Comparison of ENCODE assay signal across 29 mouse cellular contexts in the genomic region with DNA sequence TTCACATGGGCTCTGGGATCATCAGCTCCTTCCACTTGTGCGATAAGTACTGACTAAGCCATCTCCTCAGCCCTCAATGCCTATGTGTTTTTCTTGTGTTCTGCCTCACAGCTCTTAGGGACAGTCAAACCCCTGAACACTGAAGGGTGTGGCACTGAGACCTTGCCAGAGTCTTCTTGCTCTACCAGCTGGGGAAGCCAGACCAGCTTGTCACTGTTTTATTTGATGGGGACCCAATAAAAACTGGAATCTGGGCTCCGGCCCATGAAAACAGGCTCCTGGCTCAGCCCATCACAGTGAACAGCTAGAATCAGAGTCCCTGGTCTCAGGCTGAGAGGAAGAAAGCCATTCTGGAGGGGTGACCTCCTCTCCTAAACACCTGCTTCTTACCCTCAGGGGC. TPM values are rescaled to one million over a fixed set of nuclear protein-coding genes. Genes with fewer than 3 reads are reported as not detected.
A peak's percentile ranks its signal among the peaks of the same experiment; 100 is the strongest.
DNase-seq lines count a peak whose midpoint lies in the region; ATAC-seq lines count a peak whose summit lies in the region.
"Had no signal": no experiment of that assay in that cellular context is flagged by ENCODE, and none has a peak within 500 bp of the region (broad histone marks: within the 10 kb centered on the region; RNA-seq: fewer than 3 reads in every experiment).

No protein-coding gene starts in this region.

- H3K27ac ChIP-seq in limb, embryonic 15.5 days, result peak overlapping the region; percentile 43; the same call in 1 of the 2 replicates
- no peak overlapping the region for H3K27ac ChIP-seq in limb, embryonic 10.5 days
- H3K27ac ChIP-seq: embryonic facial prominence, embryonic 12.5 days; forebrain, embryonic 13.5 days; kidney, embryonic 15.5 days; liver, embryonic 15.5 days; lung, embryonic 15.5 days; macrophage; midbrain, embryonic 10.5 days; neural tube, embryonic 13.5 days had no signal

- DNase-seq in limb, embryonic 10.5 days (ENCODE audit: low spot score), result no peak
- DNase-seq in gonadal fat pad, adult 2 months (ENCODE audit: low read depth), result peak; percentile 71
- peak; percentile 55 to 61 for DNase-seq in heart, postnatal 36 days
- DNase-seq in frontal cortex, adult 2 months (ENCODE audit: extremely low spot score in 1 of 2, low spot score in 1 of 2), result no peak
- DNase-seq in cerebellum, adult 9-10 months, result no peak
- no peak for DNase-seq in left cerebral cortex, adult 11 months (ENCODE audit: low spot score)
- DNase-seq: adrenal gland, adult 8-10 months; cerebellum, adult 11-12 months; cerebellum, postnatal 14 days; kidney, adult 11 months; kidney, postnatal 4 days; liver; retina, postnatal 1 day; right cerebral cortex, postnatal 25 days; spleen, adult 18-20 months; thymus, adult 18-20 months; thymus, postnatal 36 days had no signal

- H3K9ac ChIP-seq in limb, embryonic 15.5 days, result no peak overlapping the region
- H3K9ac ChIP-seq: embryonic facial prominence, embryonic 12.5 days; forebrain, embryonic 13.5 days; kidney, embryonic 15.5 days; liver, embryonic 15.5 days; lung, embryonic 15.5 days; neural tube, embryonic 13.5 days had no signal

- no peaks in the 10 kb centered on the region for H3K36me3 ChIP-seq in limb, embryonic 15.5 days
- H3K36me3 ChIP-seq in limb, embryonic 10.5 days, result no peaks in the 10 kb centered on the region
- H3K36me3 ChIP-seq: embryonic facial prominence, embryonic 12.5 days; kidney, embryonic 15.5 days; lung, embryonic 15.5 days; midbrain, embryonic 10.5 days; neural tube, embryonic 13.5 days had no signal

- H3K9me3 ChIP-seq in limb, embryonic 15.5 days, result no peaks in the 10 kb centered on the region
- H3K9me3 ChIP-seq in limb, embryonic 10.5 days (replicated peaks), result no peaks in the 10 kb centered on the region
- H3K9me3 ChIP-seq: embryonic facial prominence, embryonic 12.5 days; forebrain, embryonic 13.5 days; kidney, embryonic 15.5 days; liver, embryonic 15.5 days; lung, embryonic 15.5 days; midbrain, embryonic 10.5 days; neural tube, embryonic 13.5 days had no signal

- peaks cover 47% of the 10 kb centered on the region for H3K4me1 ChIP-seq in limb, embryonic 15.5 days
- H3K4me1 ChIP-seq in limb, embryonic 10.5 days, result peaks cover 36% of the 10 kb centered on the region

- intact Hi-C loops in heart, postnatal 36 days (cut with DNase I), result loop anchor here (10.0 kb wide), 1 partner anchor 338 kb away; no protein-coding TSS in a partner anchor

- WGBS in limb, embryonic 15.5 days, result 65% methylated on average over 2 of the region's 2 CpGs
- WGBS in limb, embryonic 10.5 days, result 95% methylated on average over 2 of the region's 2 CpGs

- no peak overlapping the region for H3K4me3 ChIP-seq in limb, embryonic 15.5 days
- no peak overlapping the region for H3K4me3 ChIP-seq in limb, embryonic 10.5 days
- H3K4me3 ChIP-seq: embryonic facial prominence, embryonic 12.5 days; forebrain, embryonic 13.5 days; kidney, embryonic 15.5 days; liver, embryonic 15.5 days; lung, embryonic 15.5 days; midbrain, embryonic 10.5 days; myocyte; neural tube, embryonic 13.5 days had no signal

- H3K27me3 ChIP-seq in limb, embryonic 15.5 days, result peaks cover 30% of the 10 kb centered on the region
- H3K27me3 ChIP-seq in limb, embryonic 10.5 days (ENCODE audit: low read depth, poor library complexity, severe bottlenecking), result peaks cover 75% of the 10 kb centered on the region

- no peak for ATAC-seq in limb, embryonic 15.5 days (ENCODE audit: insufficient number of reproducible peaks, low FRiP score, low TSS enrichment, low read depth)
- ATAC-seq: forebrain, embryonic 13.5 days; hindbrain, embryonic 16.5 days; midbrain, embryonic 16.5 days had no signal

- no peak overlapping the region for H3K4me2 ChIP-seq in limb, embryonic 15.5 days
- H3K4me2 ChIP-seq: embryonic facial prominence, embryonic 12.5 days; forebrain, embryonic 13.5 days; kidney, embryonic 15.5 days; liver, embryonic 15.5 days; lung, embryonic 15.5 days; neural tube, embryonic 13.5 days had no signal

RNA-seq across cellular contexts. Expression of a gene that starts 26.3 kb away (rescaled TPM):
- 11.7 and 14.0 TPM in 2 replicates for polyA plus RNA-seq in limb, embryonic 15.5 days (2015; fragmentation: Nextera tagmentation; extraction: Ambion mirVana)
- 5.3 and 8.2 TPM in 2 replicates for polyA plus RNA-seq in limb, embryonic 10.5 days (2016; fragmentation: Nextera tagmentation; extraction: Ambion mirVana)
- polyA plus RNA-seq in gonadal fat pad, adult 2 months (2012; rRNA removed), result 27.6 and 28.1 TPM in 2 replicates
- 10 to 100 TPM; 16.3 to 17.6 TPM for total RNA-seq in heart, postnatal 36 days (2021)
- 16.6 and 16.8 TPM in 2 replicates for polyA plus RNA-seq in frontal cortex, adult 2 months (2012; rRNA removed)

Comparison
In these comparisons a context has a peak if more than half of its experiments do, and no peak if none do; other contexts are left out.
1. DNase-seq: peak in gonadal fat pad, adult 2 months (single experiment) and heart, postnatal 36 days (2 of 2); none in limb, embryonic 10.5 days (single experiment), frontal cortex, adult 2 months (0 of 2), cerebellum, adult 9-10 months (single experiment) and left cerebral cortex, adult 11 months (single experiment).